15 mouse cellular contexts compared by ENCODE assay signal in genomic region chr11:80949068-80949738, GRCm38 (mm10).
A peak's percentile ranks its signal among the peaks of the same experiment; 100 is the strongest.
DNase-seq lines count a peak whose midpoint lies in the region; ATAC-seq and TF ChIP-seq lines count a peak whose summit lies in the region.
"Had no signal": no experiment of that assay in that cellular context is flagged by ENCODE, and none has a peak within 500 bp of the region (broad histone marks: within the 10 kb centered on the region; RNA-seq: fewer than 3 reads in every experiment).

No protein-coding gene starts in this region.

- H3K9ac ChIP-seq in heart, embryonic 12.5 days, result no peak overlapping the region
- no peak overlapping the region for H3K9ac ChIP-seq in lung, postnatal 0 days (replicated peaks; ENCODE audit: low read depth)
- H3K9ac ChIP-seq: embryonic facial prominence, embryonic 13.5 days; limb, embryonic 15.5 days; midbrain, embryonic 13.5 days had no signal

- H3K79me2 ChIP-seq in C2C12 (ENCODE audit: control insufficient read depth, insufficient read depth), result no peaks in the 10 kb centered on the region

- no peaks in the 10 kb centered on the region for H3K79me3 ChIP-seq in C2C12 (ENCODE audit: low read depth)

- DNase-seq in heart, adult 11 months, result peak; percentile 88
- peak; percentile 37 for DNase-seq in adrenal gland, adult 8-10 months
- DNase-seq in lung, postnatal 0 days (ENCODE audit: low spot score), result peak; percentile 29
- no peak for DNase-seq in thymus, postnatal 25 days
- DNase-seq in layer of hippocampus, adult 18-20 months (ENCODE audit: low spot score in 2 of 2), result no peak
- no peak for DNase-seq in thymus, postnatal 10 days (ENCODE audit: low spot score in 2 of 2)
- DNase-seq: cerebellum, adult 18-20 months; gastrocnemius, postnatal 36 days; thymus, adult 18-20 months had no signal

- 0 out of 2 replicates have a peak, but pooled peaks have one; percentile 26 for TF ChIP-seq EP300 in lung, postnatal 0 days (IDR thresholded peaks at IDR 0.05)

- no peaks in the 10 kb centered on the region for H3K36me3 ChIP-seq in heart, embryonic 12.5 days
- H3K36me3 ChIP-seq in C2C12 (ENCODE audit: control insufficient read depth, insufficient read depth), result no peaks in the 10 kb centered on the region
- H3K36me3 ChIP-seq in lung, postnatal 0 days (ENCODE audit: insufficient read depth, low read length), result no peaks in the 10 kb centered on the region
- H3K36me3 ChIP-seq: embryonic facial prominence, embryonic 13.5 days; forebrain, embryonic 10.5 days; limb, embryonic 15.5 days; midbrain, embryonic 13.5 days had no signal

- H3K4me2 ChIP-seq in heart, embryonic 12.5 days, result no peak overlapping the region
- H3K4me2 ChIP-seq in lung, postnatal 0 days (replicated peaks; ENCODE audit: low read depth, low read length), result no peak overlapping the region
- H3K4me2 ChIP-seq: embryonic facial prominence, embryonic 13.5 days; limb, embryonic 15.5 days; midbrain, embryonic 13.5 days had no signal

- no peaks in the 10 kb centered on the region for H3K4me1 ChIP-seq in heart, embryonic 12.5 days (replicated peaks)
- H3K4me1 ChIP-seq in lung, postnatal 0 days (ENCODE audit: insufficient read depth, low read depth, low read length), result no peaks in the 10 kb centered on the region
- H3K4me1 ChIP-seq: forebrain, embryonic 10.5 days; limb, embryonic 15.5 days; midbrain, embryonic 13.5 days had no signal

- no peak for TF ChIP-seq CTCF in C2C12 (IDR thresholded peaks at IDR 0.05; ENCODE audit: control insufficient read depth, insufficient read depth, insufficient read length)
- TF ChIP-seq CTCF in lung, postnatal 0 days (IDR thresholded peaks at IDR 0.05), result no peak

- H3K27ac ChIP-seq in heart, embryonic 12.5 days (ENCODE audit: poor library complexity, severe bottlenecking), result no peak overlapping the region
- no peak overlapping the region for H3K27ac ChIP-seq in lung, postnatal 0 days (ENCODE audit: low read length)
- H3K27ac ChIP-seq: embryonic facial prominence, embryonic 13.5 days; forebrain, embryonic 10.5 days; limb, embryonic 15.5 days; midbrain, embryonic 13.5 days had no signal

- ATAC-seq in heart, embryonic 12.5 days (ENCODE audit: insufficient number of reproducible peaks, low FRiP score), result no peak
- peak; percentile 26; the same call in 1 of the 2 replicates for ATAC-seq in lung, postnatal 0 days
- ATAC-seq: midbrain, embryonic 13.5 days had no signal

- H3ac ChIP-seq in C2C12 (ENCODE audit: control insufficient read depth, insufficient read length, low read depth), result no peak overlapping the region

- H3K27me3 ChIP-seq in heart, embryonic 12.5 days (replicated peaks), result peaks cover 5% of the 10 kb centered on the region; the same call in 1 of the 2 replicates
- H3K27me3 ChIP-seq in C2C12 (ENCODE audit: control insufficient read depth, insufficient read depth, insufficient read length), result no peaks in the 10 kb centered on the region
- no peaks in the 10 kb centered on the region for H3K27me3 ChIP-seq in lung, postnatal 0 days (replicated peaks; ENCODE audit: insufficient read depth, low read length)
- H3K27me3 ChIP-seq: embryonic facial prominence, embryonic 13.5 days; limb, embryonic 15.5 days; midbrain, embryonic 13.5 days had no signal

- whole genome bisulfite sequencing in heart, embryonic 12.5 days, result 78% methylated on average over 11 of the region's 11 CpGs
- 59% methylated on average over 11 of the region's 11 CpGs for WGBS in lung, postnatal 0 days

- H3K4me3 ChIP-seq in heart, embryonic 12.5 days, result no peak overlapping the region
- H3K4me3 ChIP-seq in C2C12 (ENCODE audit: insufficient read depth, poor library complexity, severe bottlenecking), result no peak overlapping the region
- no peak overlapping the region for H3K4me3 ChIP-seq in lung, postnatal 0 days (ENCODE audit: low read depth, low read length)
- H3K4me3 ChIP-seq: embryonic facial prominence, embryonic 13.5 days; forebrain, embryonic 10.5 days; limb, embryonic 15.5 days; midbrain, embryonic 13.5 days had no signal

- H3K9me3 ChIP-seq in heart, embryonic 12.5 days (replicated peaks), result no peaks in the 10 kb centered on the region
- H3K9me3 ChIP-seq in lung, postnatal 0 days (ENCODE audit: low read length), result no peaks in the 10 kb centered on the region
- H3K9me3 ChIP-seq: embryonic facial prominence, embryonic 13.5 days; forebrain, embryonic 10.5 days; limb, embryonic 15.5 days; midbrain, embryonic 13.5 days had no signal

TF ChIP-seq in C2C12, 6 proteins besides CTCF, POLR2A, EP300 and RAD21:
- TF ChIP-seq CEBPB (IDR thresholded peaks at IDR 0.05; ENCODE audit: low read depth), result peak; percentile 85
- peak; percentile 28 for TF ChIP-seq FOSL1 (IDR thresholded peaks at IDR 0.05; ENCODE audit: insufficient read depth, low read length, poor library complexity, severe bottlenecking)
- TF ChIP-seq MYOG (IDR thresholded peaks at IDR 0.05; ENCODE audit: control insufficient read depth, extremely low read depth, insufficient read length), result no peak
- no peak for TF ChIP-seq USF1 (IDR thresholded peaks at IDR 0.05; ENCODE audit: low read depth)
- peak; percentile 69 for TF ChIP-seq MAX (IDR thresholded peaks at IDR 0.05)
- peak; percentile 59 for TF ChIP-seq MYOD1 (IDR thresholded peaks at IDR 0.05; ENCODE audit: control insufficient read depth, insufficient read length, low read depth)

Comparison
In these comparisons a context has a peak if more than half of its experiments do, and no peak if none do; other contexts are left out.
1. DNase-seq: peak in heart, adult 11 months (single experiment), adrenal gland, adult 8-10 months (single experiment) and lung, postnatal 0 days (single experiment); none in thymus, postnatal 25 days (single experiment), layer of hippocampus, adult 18-20 months (0 of 2) and thymus, postnatal 10 days (0 of 2).